Mouse (Mus musculus): ENCODE measurements around the gene Aldoart2.
"Not testable (repeated sequence)": the region's sequence is repeated elsewhere in the genome, so short reads cannot be mapped to it uniquely, and the experiment has no call there.

Gene Aldoart2

DNA sequence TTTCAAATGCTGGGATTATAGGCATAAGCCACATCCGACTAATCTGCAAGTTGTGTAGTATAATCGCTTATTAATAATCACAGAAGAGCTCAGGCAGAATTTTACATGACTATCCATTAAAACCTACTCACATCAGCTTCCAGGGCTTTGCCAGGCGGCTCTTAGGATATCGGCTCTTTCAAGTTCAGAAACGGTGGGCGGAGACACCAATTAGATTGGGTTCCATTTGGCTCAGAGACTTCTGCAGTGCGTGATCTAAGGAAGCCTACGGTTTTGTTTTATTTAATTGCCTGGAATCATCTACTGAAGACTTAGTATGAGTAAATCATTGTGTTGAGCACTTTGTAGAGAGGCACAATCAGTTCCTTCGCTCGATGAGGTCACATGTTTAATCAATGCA is 6.6 kb downstream of the Aldoart2 start:
- ATAC-seq (ENCODE audit: insufficient number of reproducible peaks, low FRiP score, low TSS enrichment): no peak

DNA sequence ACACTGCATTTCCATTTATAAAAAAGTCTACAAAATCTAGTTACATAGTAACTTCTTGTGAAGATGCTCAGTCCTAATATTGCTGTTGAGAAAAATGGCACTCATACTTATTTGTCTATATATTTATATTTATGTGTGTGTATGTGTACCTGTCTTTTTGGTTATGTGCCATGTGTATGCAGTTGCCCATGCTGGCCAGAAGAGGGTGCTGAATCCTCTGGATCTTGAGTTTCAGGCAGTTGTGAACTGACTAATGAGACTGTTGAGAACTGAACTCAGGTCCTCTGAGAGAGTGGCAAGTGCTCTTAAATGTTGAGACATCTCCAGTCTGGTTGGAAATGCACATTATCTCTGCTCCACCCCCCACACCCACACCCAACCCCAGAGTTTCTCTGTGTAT is 8.1 kb downstream of the Aldoart2 start:
- ATAC-seq (ENCODE audit: insufficient number of reproducible peaks, low FRiP score, low TSS enrichment): no peak

DNA sequence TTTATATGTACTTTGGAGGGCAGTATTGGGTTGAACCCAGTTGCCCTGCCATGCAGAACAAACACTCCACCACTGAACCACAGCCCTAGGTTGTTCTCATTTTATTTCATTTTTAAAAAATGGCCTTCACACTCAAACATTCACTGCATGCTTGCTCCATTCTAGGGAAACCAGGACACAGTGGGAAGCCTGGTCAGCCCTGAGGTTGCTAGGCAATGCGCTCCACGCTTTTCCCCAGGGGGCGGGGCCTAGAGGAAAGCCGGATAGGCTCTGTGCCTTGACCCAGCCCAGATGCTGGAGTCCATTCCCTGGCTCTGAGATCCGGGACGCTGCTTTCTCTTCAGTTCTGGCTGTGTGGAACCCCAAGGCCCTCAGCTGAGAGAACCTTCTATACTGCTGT is 8.8 kb downstream of the Aldoart2 start:
- ATAC-seq (ENCODE audit: insufficient number of reproducible peaks, low FRiP score, low TSS enrichment): no peak

GRCm38 (mm10) chr12:55586936-55587335 is 21.9 kb downstream of the Aldoart2 start:
- not testable (repeated sequence) for ATAC-seq (ENCODE audit: insufficient number of reproducible peaks, low FRiP score, low TSS enrichment)

GRCm38 (mm10) chr12:55598537-55598886 is 33.5 kb downstream of the Aldoart2 start:
- ATAC-seq (ENCODE audit: insufficient number of reproducible peaks, low FRiP score, low TSS enrichment): no peak

- 0 out of 2 replicates have a peak, but pooled peaks have one; percentile 19 for ATAC-seq (ENCODE audit: insufficient number of reproducible peaks, low FRiP score, low TSS enrichment)
Measured at GRCm38 (mm10) chr12:55598887-55599561, 34.0 kb downstream of the Aldoart2 start, which contains the start of gene Insm2. Gene Insm2, plus strand, starts transcription at chr12:55599427.

DNA sequence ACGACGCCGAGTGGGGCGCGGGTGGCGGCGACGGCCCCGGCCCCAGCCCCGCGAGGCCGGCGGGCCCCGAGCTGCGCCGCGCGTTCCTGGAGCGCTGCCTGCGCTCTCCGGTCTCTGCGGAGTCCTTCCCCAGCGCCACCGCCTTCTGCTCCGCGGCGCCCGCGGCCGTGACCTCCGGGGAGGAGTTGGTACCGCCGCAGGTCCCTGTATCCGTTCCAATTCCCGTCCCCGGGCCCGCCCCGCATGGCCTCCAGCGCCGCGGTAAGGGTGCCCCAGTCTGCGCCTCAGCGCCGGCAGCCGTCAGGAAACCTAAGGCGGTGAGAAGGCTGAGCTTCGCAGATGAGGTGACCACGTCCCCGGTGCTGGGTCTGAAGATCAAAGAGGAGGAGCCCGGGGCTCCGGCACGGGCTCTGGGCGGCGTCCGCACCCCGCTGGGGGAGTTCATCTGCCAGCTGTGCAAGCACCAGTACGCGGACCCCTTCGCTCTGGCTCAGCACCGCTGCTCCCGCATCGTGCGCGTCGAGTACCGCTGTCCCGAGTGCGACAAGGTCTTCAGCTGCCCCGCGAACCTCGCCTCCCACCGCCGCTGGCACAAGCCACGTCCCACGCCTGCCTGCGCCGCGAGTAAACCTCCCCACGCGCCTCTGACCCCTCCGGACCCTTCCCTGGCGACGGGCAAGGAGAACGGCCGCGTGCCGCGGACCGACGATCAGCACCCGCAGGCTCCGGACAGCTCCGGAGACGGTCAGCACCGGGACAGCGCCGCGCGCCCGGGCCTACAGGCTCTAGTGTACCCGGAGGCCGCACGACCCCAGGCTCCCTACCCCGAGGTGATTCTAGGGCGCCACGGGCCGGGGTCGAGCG is 34.8 kb downstream of the Aldoart2 start:
- peak; percentile 31; the same call in 1 of the 2 replicates for ATAC-seq (ENCODE audit: insufficient number of reproducible peaks, low FRiP score, low TSS enrichment)

DNA sequence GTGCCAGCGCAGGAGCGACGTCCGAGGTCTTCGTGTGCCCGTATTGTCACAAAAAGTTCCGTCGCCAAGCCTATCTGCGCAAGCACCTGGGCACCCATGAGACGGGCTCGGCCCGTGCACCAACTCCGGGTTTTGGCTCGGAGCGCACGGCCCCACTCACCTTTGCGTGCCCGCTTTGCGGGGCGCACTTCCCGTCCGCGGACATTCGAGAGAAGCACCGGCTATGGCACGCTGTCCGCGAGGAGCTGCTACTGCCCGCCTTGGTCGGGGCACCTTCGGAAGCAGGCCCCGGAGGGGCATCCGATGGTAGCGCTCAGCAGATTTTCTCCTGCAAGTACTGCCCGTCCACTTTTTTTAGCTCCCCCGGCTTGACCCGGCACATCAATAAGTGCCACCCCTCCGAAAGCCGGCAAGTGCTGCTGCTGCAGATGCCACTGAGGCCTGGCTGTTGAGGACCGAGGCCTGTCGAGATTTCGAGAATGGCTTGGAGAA is 35.5 kb downstream of the Aldoart2 start:
- ATAC-seq (ENCODE audit: insufficient number of reproducible peaks, low FRiP score, low TSS enrichment): 0 out of 2 replicates have a peak, but pooled peaks have one; percentile 15

DNA sequence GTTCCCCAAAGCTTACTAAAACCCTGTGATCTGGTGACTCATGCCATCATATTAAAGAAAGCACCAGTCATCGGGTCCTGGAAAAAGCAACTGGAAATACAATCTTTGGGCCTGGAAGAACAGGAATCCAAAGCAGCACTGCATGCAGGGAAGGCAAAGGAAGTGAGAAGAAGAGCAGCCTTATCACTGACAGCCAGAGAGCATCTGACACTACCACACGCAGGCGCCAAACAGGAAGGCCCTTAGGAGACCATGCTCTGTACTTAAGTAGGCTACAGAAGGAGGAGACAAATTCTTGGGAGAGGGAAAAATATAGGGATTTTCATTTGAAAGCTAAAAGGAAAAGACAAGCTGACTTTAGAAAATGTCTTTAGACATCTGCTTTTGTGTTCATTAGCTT is 39.4 kb downstream of the Aldoart2 start:
- ATAC-seq (ENCODE audit: insufficient number of reproducible peaks, low FRiP score, low TSS enrichment): no peak

- ATAC-seq (ENCODE audit: insufficient number of reproducible peaks, low FRiP score, low TSS enrichment): no peak
Measured at GRCm38 (mm10) chr12:55607902-55608301, 42.9 kb downstream of the Aldoart2 start.

DNA sequence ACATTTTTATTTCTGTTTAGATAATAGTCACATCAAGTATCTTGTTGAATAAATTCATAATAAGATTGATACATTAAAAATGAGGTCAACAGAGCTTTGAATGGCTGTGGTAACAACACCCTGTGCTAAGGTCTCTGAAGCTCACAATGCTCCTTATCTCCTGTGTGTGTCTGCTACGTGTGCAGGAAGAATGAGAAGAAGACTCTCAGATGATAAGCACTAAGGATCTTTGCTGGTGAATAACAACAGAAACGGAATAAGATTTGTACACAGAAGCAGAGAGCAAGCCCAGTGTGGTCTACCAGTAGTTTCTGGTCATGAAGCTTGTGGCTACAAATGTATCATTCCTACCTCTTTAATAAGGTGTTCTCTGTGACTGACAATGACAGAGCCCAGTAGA is 45.8 kb downstream of the Aldoart2 start:
- ATAC-seq (ENCODE audit: insufficient number of reproducible peaks, low FRiP score, low TSS enrichment): no peak
